Mouse (Mus musculus) intestine, postnatal 0 days (tissue): ENCODE data around the gene Il17a. TPM values are rescaled to one million over a fixed set of nuclear protein-coding genes. Genes with fewer than 3 reads are reported as not detected.

ENCODE experiments used
- ATAC-seq: fragments of 200-750 bp; cut with Nextera tagmentation; 2 replicates; pipeline ENCODE4 v1.8.0; 2017; ENCODE audit warnings: mild to moderate bottlenecking, moderate TSS enrichment, moderate library complexity
- H3K27ac ChIP-seq: fragments of 300-500 bp; sonication (generic); 2 replicates; pipeline ENCODE4 v1.5.1; 2014; ENCODE audit warnings: mild to moderate bottlenecking, low read depth, low read length, moderate library complexity
- H3K27me3 ChIP-seq: fragments of 300-500 bp; sonication (generic); replicated peaks from 2 replicates; pipeline ENCODE4 v1.6.1; 2014; ENCODE audit warnings: low read length, mixed read lengths; ENCODE audit not compliant: control insufficient read depth, insufficient read depth
- H3K36me3 ChIP-seq: fragments of 300-500 bp; sonication (generic); 2 replicates; pipeline ENCODE4 v1.6.1; 2014; ENCODE audit warnings: mild to moderate bottlenecking, moderate library complexity; ENCODE audit not compliant: control insufficient read depth, insufficient read depth
- H3K4me1 ChIP-seq: fragments of 300-500 bp; sonication (generic); replicated peaks from 2 replicates; pipeline ENCODE4 v1.6.1; 2014; ENCODE audit warnings: antibody characterized with exemption, low read length, mixed read lengths; ENCODE audit not compliant: control insufficient read depth, insufficient read depth
- H3K4me2 ChIP-seq: fragments of 300-500 bp; sonication (generic); replicated peaks from 2 replicates; pipeline ENCODE4 v1.6.1; 2014; ENCODE audit warnings: low read depth, mild to moderate bottlenecking, moderate library complexity
- H3K4me3 ChIP-seq: fragments of 300-500 bp; sonication (generic); 2 replicates; pipeline ENCODE4 v1.5.1; 2014; ENCODE audit warnings: low read depth, low read length
- H3K9ac ChIP-seq: fragments of 300-500 bp; sonication (generic); 2 replicates; pipeline ENCODE4 v1.6.1; 2014; ENCODE audit warnings: mild to moderate bottlenecking, low read depth, low read length
- H3K9me3 ChIP-seq: fragments of 300-500 bp; sonication (generic); 2 replicates; pipeline ENCODE4 v1.6.1; 2016; ENCODE audit warnings: mixed run types; ENCODE audit not compliant: control insufficient read depth
- CTCF ChIP-seq: sonication (generic); IDR thresholded peaks from 2 replicates; pipeline ENCODE4 v1.5.1; 2016; ENCODE audit warnings: low read depth, mild to moderate bottlenecking, control low read depth, antibody characterized with exemption, moderate library complexity
- WGBS: fragments of 180-500 bp; shearing (Covaris S2); extraction: QIAGEN DNeasy Blood & Tissue Kit; methylation state at CpG from one replicate; pipeline ENCODE4 v1.1.7; 2014; 5-methylcytosine and 5-hydroxymethylcytosine counted together
- microRNA counts: library from miRNA; unstranded; fragments of <30 nt; microRNA quantifications from one replicate; lab custom pipeline; 2016
- microRNA-seq: library from miRNA; unstranded; fragments of <30 nt; microRNA quantifications from one replicate; pipeline ENCODE4, GENCODE M21; 2016
- polyA plus RNA-seq: library from polyadenylated mRNA; unstranded; fragments of >200 nt; fragmentation: Nextera tagmentation; extraction: Ambion mirVana; gene quantifications from 2 replicates; pipeline ENCODE4 v1.2.1, GENCODE M21; 2015

Il17a gene
- polyA plus RNA-seq, 1 experiment from 2014 or later, result not detected

DNA sequence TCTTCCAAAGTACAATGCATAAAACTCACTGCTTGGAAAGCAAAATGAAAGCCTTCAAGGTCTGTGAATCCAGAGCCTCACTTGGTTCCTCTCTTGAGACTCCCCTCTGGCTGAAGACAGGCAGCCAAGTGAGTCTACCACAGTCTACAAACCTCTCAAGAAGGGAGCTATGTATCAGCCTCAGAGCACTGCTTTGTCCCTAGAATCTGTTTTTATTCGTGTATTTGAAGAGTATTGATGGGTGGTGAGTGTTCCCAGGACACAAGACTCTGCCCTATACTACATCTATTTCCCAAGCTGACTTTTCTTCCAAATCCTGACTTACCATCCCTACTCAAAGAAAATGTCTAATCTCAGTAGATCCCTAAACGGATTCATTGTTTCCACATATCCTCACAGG is 47.7 kb downstream of the Il17a start:
- Histone ChIP-seq H3K27me3 (no peaks in the 10 kb centered on the region), H3K4me1 (no peaks in the 10 kb centered on the region), H3K4me3 (no peak overlapping the region), H3K9ac (no peak overlapping the region), H3K36me3 (no peaks in the 10 kb centered on the region), H3K4me2 (no peak overlapping the region), H3K27ac (no peak overlapping the region), H3K9me3 (no peaks in the 10 kb centered on the region)
- no peak for ATAC-seq
- WGBS, result 84% methylated on average over 2 of the region's 2 CpGs
- no peak for TF ChIP-seq CTCF

MicroRNA genes within 50 kb of the gene (microRNA counts, 519-probe panel; counts per million panel counts)
- not detected for microRNA mmu-miR-133b (lab: Ali Mortazavi, UCI)

Small RNAs within 50 kb of the gene (microRNA-seq; reads per million reads assigned to microRNA genes)
- gene Mir133b, result not detected

Other genes starting within 250 kb of the Il17a start
- 0.03 and 0.16 TPM in 2 replicates for gene Pkhd1, start 112.8 kb upstream of the Il17a start, polyA plus RNA-seq
- not detected in 2 replicates for gene Il17f, start 59.7 kb downstream of the Il17a start, polyA plus RNA-seq
- gene Mcm3, start 89.4 kb downstream of the Il17a start, polyA plus RNA-seq, result 27.6 and 29.1 TPM in 2 replicates
- gene Paqr8, start 159.7 kb downstream of the Il17a start, polyA plus RNA-seq, result 2.9 and 3.1 TPM in 2 replicates
- gene Efhc1, start 220.7 kb downstream of the Il17a start, polyA plus RNA-seq, result 0.69 and 0.98 TPM in 2 replicates